Mouse (Mus musculus): ENCODE measurements around the gene Tnnt2. TPM values are rescaled to one million over a fixed set of nuclear protein-coding genes. Genes with fewer than 3 reads are reported as not detected.
A peak's percentile ranks its signal among the peaks of the same experiment; 100 is the strongest.

The Tnnt2 gene
- polyA plus RNA-seq, 2 experiments, result 0.19 to 0.68 TPM

DNA sequence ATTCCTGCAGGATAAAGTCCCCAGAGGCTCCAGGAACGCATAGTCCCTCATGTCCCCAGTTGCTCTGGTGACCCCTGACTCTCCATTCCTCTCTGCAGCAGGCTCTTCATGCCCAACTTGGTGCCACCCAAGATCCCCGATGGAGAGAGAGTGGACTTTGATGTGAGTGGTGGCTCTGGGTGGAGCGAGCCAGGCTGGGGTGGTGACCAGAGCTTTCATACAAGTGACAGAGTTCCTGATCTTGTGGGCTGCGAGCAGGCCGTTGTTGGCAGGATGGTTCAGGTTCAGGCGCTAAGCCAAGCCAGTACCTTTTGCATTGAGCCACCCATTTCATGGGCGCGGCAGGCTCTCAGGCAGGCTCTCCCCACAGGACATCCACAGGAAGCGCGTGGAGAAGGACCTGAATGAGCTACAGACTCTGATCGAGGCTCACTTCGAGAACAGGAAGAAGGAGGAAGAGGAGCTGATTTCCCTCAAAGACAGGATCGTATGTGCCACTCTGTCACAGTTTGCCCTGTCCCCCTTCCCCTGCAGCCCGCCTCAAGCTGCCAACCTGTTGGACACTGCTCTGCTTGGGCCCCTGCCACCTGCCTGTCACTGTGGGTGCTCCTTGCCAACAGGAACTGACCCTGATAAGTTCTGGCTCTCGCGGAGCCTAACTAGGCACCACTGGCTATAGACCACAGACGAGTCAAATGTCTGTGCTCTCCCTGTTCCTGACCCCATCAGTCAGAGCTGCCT is 11.6 kb downstream of the Tnnt2 start:
- DNase-seq (ENCODE audit: low read depth in 3 of 3, low spot score in 3 of 3), result no peak
- H3K9me3 ChIP-seq (ENCODE audit: control insufficient read depth, low read length), result no peaks in the 10 kb centered on the region
- no peak overlapping the region for H3K4me2 ChIP-seq (ENCODE audit: low read depth)
- peaks cover 0 to 16% of the 10 kb centered on the region in 2 experiments; a peak in 3 of 4 replicates for H3K4me1 ChIP-seq (replicated peaks; ENCODE audit: control insufficient read depth in 2 of 2, insufficient read depth in 2 of 2, low read length in 1 of 2)
- no peak overlapping the region for H3K9ac ChIP-seq (replicated peaks)
- TF ChIP-seq EP300 (IDR thresholded peaks at IDR 0.05; ENCODE audit: low read depth) (no peak), CTCF (IDR thresholded peaks at IDR 0.05; ENCODE audit: low read depth) (no peak)
- no peak overlapping the region for H3K4me3 ChIP-seq (ENCODE audit: insufficient read depth in 1 of 2, low read depth in 2 of 2, low read length in 2 of 2)
- no peaks in the 10 kb centered on the region for H3K36me3 ChIP-seq (replicated peaks; ENCODE audit: control insufficient read depth, insufficient read depth, low read depth)
- no peaks in the 10 kb centered on the region for H3K27me3 ChIP-seq (ENCODE audit: control insufficient read depth, insufficient read depth, low read length)
- ATAC-seq (ENCODE audit: insufficient read depth), result no peak
- WGBS (ENCODE audit: insufficient replicate concordance), result 54% methylated on average over 16 of the region's 17 CpGs
- no peak overlapping the region for H3K27ac ChIP-seq

DNA sequence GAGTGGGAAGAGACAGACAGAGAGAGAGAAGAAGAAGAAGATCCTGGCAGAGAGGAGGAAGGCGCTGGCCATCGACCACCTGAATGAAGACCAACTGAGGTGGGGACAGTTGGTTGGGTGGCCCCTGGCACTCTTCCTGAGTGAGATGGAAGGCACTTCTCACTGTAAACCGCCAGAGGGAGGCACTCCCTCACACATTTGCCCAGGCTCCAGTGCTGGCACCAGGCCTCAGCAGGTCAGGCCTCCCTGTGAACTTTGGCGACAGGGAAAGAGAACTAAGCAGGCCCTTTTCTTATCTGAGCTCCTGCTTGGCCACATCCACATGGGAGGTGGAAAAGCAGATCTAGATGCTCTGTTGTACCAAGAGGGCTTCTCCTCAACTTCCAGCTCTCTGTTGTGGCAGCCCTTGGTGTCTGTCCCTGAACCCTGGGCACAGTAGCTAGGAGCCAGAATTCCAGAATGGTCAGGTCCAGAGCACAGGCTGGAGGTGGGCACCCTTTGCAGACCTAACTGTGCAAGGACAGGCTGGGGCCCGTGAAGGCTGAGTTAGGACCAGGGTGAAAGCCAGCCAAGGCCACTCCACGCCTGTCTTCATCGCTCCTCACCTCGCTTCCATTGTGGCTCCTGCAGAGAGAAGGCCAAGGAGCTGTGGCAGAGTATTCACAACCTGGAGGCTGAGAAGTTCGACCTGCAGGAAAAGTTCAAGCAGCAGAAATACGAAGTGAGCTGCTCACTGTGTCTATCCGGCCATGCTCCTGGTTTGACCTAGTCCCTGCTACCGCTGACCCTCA is 14.8 kb downstream of the Tnnt2 start:
- H3K9ac ChIP-seq (replicated peaks), result no peak overlapping the region
- 53% methylated on average over 12 of the region's 12 CpGs for WGBS (ENCODE audit: insufficient replicate concordance)
- no peak overlapping the region for H3K27ac ChIP-seq
- TF ChIP-seq CTCF (IDR thresholded peaks at IDR 0.05; ENCODE audit: low read depth) (peak; percentile 76), EP300 (IDR thresholded peaks at IDR 0.05; ENCODE audit: low read depth) (no peak)
- no peak overlapping the region for H3K4me2 ChIP-seq (ENCODE audit: low read depth)
- H3K36me3 ChIP-seq (replicated peaks; ENCODE audit: control insufficient read depth, insufficient read depth, low read depth), result no peaks in the 10 kb centered on the region
- H3K9me3 ChIP-seq (ENCODE audit: control insufficient read depth, low read length), result no peaks in the 10 kb centered on the region
- DNase-seq (ENCODE audit: low read depth in 3 of 3, low spot score in 3 of 3) (peak in 2 of 3 experiments; percentile 11 to 16), ATAC-seq (ENCODE audit: insufficient read depth) (peak; percentile 42; the same call in 1 of the 2 replicates)
- no peaks in the 10 kb centered on the region for H3K27me3 ChIP-seq (ENCODE audit: control insufficient read depth, insufficient read depth, low read length)
- H3K4me3 ChIP-seq (ENCODE audit: insufficient read depth in 1 of 2, low read depth in 2 of 2, low read length in 2 of 2), result no peak overlapping the region
- peaks cover 6 to 25% of the 10 kb centered on the region in 2 experiments for H3K4me1 ChIP-seq (replicated peaks; ENCODE audit: control insufficient read depth in 2 of 2, insufficient read depth in 2 of 2, low read length in 1 of 2)

GRCm38 (mm10) chr1:135852044-135852756 is 16.0 kb downstream of the Tnnt2 start:
- Histone ChIP-seq H3K4me3 (ENCODE audit: insufficient read depth in 1 of 2, low read depth in 2 of 2, low read length in 2 of 2) (no peak overlapping the region), H3K9me3 (ENCODE audit: control insufficient read depth, low read length) (no peaks in the 10 kb centered on the region), H3K4me1 (replicated peaks; ENCODE audit: control insufficient read depth in 2 of 2, insufficient read depth in 2 of 2, low read length in 1 of 2) (peaks cover 6 to 29% of the 10 kb centered on the region in 2 experiments), H3K27ac (no peak overlapping the region), H3K9ac (replicated peaks) (no peak overlapping the region), H3K4me2 (ENCODE audit: low read depth) (no peak overlapping the region), H3K27me3 (ENCODE audit: control insufficient read depth, insufficient read depth, low read length) (no peaks in the 10 kb centered on the region), H3K36me3 (replicated peaks; ENCODE audit: control insufficient read depth, insufficient read depth, low read depth) (no peaks in the 10 kb centered on the region)
- TF ChIP-seq CTCF (IDR thresholded peaks at IDR 0.05; ENCODE audit: low read depth) (no peak), EP300 (IDR thresholded peaks at IDR 0.05; ENCODE audit: low read depth) (no peak)
- 45% methylated on average over 13 of the region's 13 CpGs for WGBS (ENCODE audit: insufficient replicate concordance)
- DNase-seq (ENCODE audit: low read depth in 3 of 3, low spot score in 3 of 3) (no peak), ATAC-seq (ENCODE audit: insufficient read depth) (no peak)

- TF ChIP-seq EP300 (IDR thresholded peaks at IDR 0.05; ENCODE audit: low read depth) (no peak), CTCF (IDR thresholded peaks at IDR 0.05; ENCODE audit: low read depth) (no peak)
- Histone ChIP-seq H3K27ac (no peak overlapping the region), H3K9ac (replicated peaks) (no peak overlapping the region), H3K36me3 (replicated peaks; ENCODE audit: control insufficient read depth, insufficient read depth, low read depth) (no peaks in the 10 kb centered on the region), H3K4me1 (replicated peaks; ENCODE audit: control insufficient read depth in 2 of 2, insufficient read depth in 2 of 2, low read length in 1 of 2) (peaks cover 6 to 29% of the 10 kb centered on the region in 2 experiments), H3K9me3 (ENCODE audit: control insufficient read depth, low read length) (no peaks in the 10 kb centered on the region), H3K27me3 (ENCODE audit: control insufficient read depth, insufficient read depth, low read length) (no peaks in the 10 kb centered on the region), H3K4me2 (ENCODE audit: low read depth) (no peak overlapping the region), H3K4me3 (ENCODE audit: insufficient read depth in 1 of 2, low read depth in 2 of 2, low read length in 2 of 2) (no peak overlapping the region)
- ATAC-seq (ENCODE audit: insufficient read depth), result no peak
- DNase-seq (ENCODE audit: low read depth in 3 of 3, low spot score in 3 of 3), result no peak
- WGBS (ENCODE audit: insufficient replicate concordance), result 77% methylated on average over 4 of the region's 4 CpGs
Measured at GRCm38 (mm10) chr1:135853200-135853599, 17.0 kb downstream of the Tnnt2 start.
